Mouse (Mus musculus) embryonic fibroblast, embryonic 13.5 days (primary cell): Measurements from ENCODE around the gene Hist1h3a.

Source experiments
- CTCF ChIP-seq: IDR thresholded peaks from 2 replicates; pipeline ENCODE4 v1.5.1; 2011; ENCODE audit warnings: mild to moderate bottlenecking, control low read depth, low read length, moderate library complexity, borderline replicate concordance; ENCODE audit not compliant: insufficient read depth
- POLR2A ChIP-seq: IDR thresholded peaks from 2 replicates; pipeline ENCODE4 v1.6.1; 2011; ENCODE audit warnings: low read depth, mild to moderate bottlenecking, control low read depth, low read length, moderate library complexity

DNA sequence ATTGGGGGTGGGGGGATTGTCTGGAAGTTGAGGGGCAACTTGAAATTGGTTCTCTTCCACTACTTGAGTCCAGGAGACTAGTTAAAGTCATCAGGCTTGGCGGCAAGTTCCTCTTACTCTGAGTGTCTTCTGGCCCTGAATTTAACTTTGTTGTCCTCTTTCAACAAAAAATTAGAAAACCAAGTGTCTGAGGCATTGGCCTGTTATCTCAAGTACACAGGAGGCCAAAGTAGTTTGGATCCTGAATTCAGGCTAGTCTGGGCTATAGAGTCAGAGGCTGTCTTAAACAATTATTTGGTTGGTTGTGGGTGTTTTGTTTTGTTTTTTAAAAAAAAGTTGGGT is 3.0 kb upstream of the Hist1h3a start:
- no peak for TF ChIP-seq POLR2A
- no peak for TF ChIP-seq CTCF
